Mouse (Mus musculus): ENCODE measurements around the gene Cnot8.

Cnot8 gene

GRCm38 (mm10) chr11:58165072-58165471 lies 61.1 kb downstream of the Cnot8 start:
- DNase-seq (ENCODE audit: low spot score in 2 of 2), result no peak

DNA sequence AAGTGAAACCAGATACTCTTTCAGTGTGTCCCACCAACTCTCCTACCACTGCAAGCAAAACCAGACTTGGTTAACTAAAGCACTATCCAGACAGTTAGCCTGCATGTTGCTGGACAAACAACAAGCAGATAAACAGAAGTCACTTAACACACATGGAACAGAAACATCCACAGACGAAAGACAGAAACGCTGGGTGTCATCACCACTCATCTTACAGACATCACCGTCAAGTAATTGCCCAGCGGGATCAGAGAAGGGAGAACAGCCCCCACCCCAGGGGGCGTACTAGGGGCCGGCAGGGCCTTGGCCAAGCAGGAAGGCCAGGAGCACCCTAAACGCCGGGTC lies 63.8 kb downstream of the Cnot8 start:
- no peak for DNase-seq (ENCODE audit: low spot score in 2 of 2)

Data from frontal cortex, postnatal 14 days (tissue).